Mouse (Mus musculus) left cerebral cortex, postnatal 4 days (tissue): ENCODE measurements at regions not wholly inside any gene's neighbourhood (a gene's known extent, or its start where the extent isn't known, plus 50 kb on each side); places are given as distances from the start of the nearest gene placed in this dataset.
"Not testable (repeated sequence)": the region's sequence is repeated elsewhere in the genome, so short reads cannot be mapped to it uniquely, and the experiment has no call there.

Experiments used
- DNase-seq: peaks from one replicate; pipeline ENCODE4 v3.0.0-alpha.2; 2022
- intact Hi-C: fragments of 180-260 bp; cut with DNase I; formaldehyde crosslinking; loops from one replicate; pipeline ENCODE4 v1.15.1; 2025

DNA sequence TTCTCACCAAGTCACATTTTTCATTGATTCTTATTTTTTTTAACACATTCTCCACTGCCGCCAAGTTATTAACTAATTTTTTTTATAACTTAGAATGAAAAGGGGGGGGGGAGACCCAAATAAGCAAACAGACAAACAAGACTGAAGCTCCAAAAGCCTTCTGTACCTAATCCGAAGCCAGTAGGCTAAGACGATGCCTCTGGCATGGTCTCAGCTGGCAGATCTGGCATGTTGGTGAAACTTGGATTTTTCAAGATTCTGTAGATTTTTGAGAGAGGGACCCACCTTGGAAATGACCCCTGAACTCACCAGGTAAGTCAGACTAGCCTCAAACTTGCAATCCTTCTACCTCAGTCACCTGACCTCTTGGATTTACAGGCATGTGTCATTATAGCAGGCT is 208.7 kb downstream of the Cd47 start:
- intact Hi-C loops: no loop called here
- no peak for DNase-seq

DNA sequence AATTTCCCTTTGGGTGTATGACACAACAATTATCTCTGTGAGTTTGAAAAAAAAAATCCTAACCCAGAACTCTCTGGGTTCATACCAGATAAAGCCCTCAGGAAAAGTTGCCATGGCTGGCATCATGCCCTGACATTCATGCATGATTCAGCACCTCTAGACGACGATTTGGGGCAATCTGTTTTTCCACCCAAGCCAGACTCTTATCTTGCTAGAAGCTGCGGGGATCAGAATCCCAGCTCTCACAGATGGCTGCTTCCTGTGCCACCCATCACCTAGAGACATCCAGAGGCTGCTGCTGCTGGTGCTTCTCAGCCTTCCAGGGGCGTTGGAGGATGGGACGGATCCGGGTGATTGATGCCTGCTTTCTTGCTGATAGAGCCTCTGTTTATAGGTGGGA is 209.2 kb downstream of the Cd47 start:
- intact Hi-C loops: no loop called here
- DNase-seq: peak; percentile 81

DNA sequence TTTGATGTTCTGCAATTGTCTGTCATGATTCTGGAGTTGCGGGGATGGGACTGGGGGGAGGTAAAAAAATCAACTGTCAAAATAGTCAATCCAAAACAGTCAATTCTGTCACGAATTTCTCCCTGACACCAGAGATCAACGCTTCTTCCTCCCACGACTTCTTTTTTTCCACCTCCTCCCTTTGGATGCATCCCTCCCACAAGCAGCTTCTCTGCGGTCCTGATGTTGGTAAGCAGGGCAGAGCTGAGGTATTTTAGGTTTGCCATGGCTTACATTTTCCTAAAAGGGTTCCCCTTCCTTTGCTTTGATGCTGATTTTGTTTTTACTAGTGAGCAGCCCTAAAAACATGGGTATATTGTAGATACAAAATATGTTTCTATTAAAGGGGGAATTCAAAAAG is 209.7 kb downstream of the Cd47 start:
- DNase-seq: no peak
- intact Hi-C loops: no loop called here

DNA sequence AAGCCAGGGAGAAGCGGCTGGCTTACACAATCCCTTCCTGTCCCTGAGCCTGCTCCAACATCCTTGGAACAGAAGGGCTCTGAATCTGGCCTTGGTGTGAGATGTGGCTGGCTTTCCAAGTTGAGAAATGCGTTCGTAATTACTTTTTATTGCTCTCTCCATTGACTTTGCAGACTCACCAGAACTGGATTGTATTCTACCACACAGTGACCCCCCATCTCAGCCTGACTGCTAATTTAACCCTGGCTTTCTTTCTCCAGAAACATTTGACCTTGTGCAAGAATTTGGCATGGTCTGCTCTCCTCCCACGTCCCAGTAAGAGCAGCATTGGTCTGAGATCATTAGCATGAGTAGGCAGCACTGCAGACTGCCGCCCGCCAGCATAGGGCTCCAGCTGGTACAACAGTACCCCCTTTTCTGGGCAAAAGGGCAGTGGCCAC is 210.2 kb downstream of the Cd47 start:
- intact Hi-C loops: no loop called here

DNA sequence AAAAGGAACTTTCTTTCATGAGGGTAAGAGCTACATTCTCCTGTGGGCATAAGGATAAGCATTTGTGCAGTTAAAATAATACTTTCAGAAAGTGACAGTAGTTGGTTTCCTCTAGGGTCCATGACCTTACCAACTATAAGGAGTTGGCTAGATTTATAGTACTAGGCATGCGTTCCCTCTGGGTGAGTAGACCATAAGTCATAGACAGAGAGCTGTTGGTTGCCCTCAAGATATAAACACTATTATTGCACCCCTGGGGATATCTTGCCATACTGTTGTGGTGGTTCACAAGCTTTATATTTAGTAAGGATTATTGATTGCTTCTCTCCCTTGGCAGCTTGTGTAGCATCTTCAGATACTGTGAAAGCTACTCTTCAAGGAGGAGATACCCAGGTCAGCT is 223.6 kb downstream of the Cd47 start:
- no peak for DNase-seq
- intact Hi-C loops: no loop called here

More for the DNA sequence above, 210.2 kb downstream of the Cd47 start:
- peak; percentile 64 for DNase-seq

DNA sequence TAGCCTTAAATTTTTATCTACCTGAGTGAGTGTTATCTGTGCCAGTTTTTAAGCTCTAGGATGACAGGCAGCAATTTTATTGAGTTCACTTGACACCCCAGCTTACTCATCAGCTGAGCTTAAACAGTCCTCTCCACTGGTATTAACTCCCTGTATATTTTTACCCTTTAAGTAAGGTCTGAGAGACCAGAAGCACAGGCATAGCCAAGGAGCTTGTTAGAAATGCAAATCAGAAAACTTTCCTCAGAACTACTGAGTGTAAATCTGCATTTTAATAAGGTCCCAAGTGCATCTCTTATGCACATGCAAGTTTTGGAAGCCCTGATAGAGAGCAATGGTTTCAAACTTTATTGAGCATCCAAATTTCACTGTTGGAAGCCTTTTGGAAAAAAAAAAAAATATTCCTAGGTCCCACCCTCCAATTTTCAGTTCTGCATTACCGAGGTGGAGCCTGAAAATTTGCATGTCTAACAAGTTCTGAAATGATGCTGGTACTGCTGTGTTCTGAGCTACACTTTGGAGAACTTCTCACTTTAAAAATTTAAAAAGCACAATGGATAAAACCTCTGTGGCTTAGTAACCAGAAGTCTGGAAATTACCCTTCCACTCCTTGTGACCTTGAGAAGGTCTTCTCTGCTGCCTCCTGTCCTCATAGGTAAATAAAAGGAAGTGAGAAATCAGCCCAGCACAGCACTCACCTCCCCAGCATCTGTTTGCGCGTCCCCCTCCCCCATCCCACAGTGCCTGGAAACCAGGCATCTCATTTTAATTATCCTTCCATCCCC is 226.0 kb downstream of the Cd47 start:
- intact Hi-C loops: no loop called here
- peak; percentile 18 for DNase-seq

DNA sequence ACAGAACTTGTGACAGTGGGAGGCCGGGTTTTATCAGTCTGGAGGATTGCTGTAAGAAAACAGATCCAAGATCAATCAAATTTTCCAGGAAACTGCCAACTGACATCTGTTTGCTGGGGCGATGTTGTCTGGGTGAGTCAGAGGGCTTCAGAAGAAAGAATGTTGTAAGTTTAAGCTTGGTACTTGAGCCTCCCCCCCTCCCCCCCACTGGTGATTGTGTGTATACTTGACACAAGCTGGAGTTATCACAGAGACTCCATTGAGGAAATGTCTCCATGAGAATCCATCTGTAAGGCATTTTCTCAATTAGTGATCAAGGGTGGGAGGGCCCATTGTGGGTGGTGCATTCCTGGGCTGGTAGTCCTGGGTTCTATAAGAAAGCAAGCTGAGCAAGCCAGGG is 226.9 kb downstream of the Cd47 start:
- intact Hi-C loops: no loop called here

DNA sequence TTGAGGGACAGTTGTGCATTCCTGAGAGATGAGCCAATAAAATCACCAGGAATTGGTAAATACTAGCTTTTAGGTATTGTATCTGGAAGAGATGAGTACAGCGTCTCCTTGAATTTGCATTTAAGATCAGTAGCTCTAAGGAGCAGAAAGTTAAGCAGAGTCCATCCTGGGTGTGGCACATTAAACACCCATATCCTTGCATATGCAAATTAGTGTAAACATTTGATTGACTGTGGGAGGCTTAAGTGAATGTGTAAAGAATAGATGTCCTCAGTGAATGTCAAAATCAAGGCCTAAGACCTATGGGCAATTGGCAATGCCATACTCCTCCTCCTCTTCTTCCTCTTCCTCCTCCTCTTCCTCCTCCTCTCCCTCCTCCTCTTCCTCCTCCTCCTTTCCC is 229.4 kb downstream of the Cd47 start:
- DNase-seq: no peak
- intact Hi-C loops: no loop called here

More for the DNA sequence above, 226.9 kb downstream of the Cd47 start:
- no peak for DNase-seq

DNA sequence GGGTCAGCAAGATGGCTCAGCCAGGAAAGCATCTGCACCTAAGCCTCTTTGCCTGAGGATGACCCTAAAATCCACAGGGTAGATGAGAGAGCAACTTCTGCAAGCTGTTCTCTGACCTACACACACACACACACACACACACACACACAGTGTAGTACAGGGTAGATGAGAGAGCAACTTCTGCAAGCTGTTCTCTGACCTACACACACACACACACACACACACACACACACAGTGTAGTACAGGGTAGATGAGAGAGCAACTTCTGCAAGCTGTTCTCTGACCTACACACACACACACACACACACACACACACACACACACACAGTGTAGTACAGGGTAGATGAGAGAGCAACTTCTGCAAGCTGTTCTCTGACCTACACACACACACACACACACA is 230.0 kb downstream of the Cd47 start:
- intact Hi-C loops, DNase-seq: not testable (repeated sequence)

DNA sequence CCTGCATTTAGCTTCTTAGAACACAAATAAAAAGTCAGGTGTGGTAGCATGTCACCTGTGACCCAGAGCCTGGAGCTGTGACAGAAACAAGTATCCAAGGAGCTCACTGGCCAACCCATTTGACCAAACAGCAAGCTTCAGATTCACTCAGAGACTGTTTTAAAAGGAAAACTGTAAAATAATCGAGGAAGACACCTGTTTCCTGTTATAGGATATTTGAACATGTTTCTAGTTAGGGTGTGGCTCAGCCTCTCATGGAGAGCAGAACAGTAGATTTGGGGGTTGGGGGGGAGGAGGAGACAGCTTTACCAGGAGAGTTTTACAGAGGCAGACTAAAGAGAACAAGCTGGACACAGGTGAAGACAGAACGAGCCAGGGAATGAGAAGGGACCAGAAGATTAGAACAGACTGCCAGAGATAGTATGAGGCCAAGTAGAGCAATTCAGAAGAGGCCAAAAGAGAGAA is 230.6 kb downstream of the Cd47 start:
- intact Hi-C loops: no loop called here

DNA sequence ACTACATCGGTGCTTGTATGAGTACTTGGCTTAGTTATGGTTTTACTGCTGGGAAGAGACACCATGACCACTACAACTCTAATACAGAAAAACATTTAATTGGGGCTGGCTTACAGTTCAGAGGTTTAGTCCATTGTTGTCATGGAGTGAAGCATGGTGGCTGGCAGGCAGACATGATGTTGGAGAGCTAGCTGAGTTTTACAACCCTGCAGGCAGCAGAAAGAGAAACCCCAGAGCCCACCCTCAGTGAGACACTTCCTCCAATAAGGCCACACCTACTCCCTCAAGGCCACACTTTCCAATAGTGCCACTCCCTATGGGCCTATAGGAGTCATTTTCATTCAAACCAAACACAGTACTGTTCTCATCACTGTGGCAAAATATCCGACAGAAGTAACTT is 232.5 kb downstream of the Cd47 start:
- no peak for DNase-seq
- intact Hi-C loops: no loop called here

More for the DNA sequence above, 230.6 kb downstream of the Cd47 start:
- no peak for DNase-seq

DNA sequence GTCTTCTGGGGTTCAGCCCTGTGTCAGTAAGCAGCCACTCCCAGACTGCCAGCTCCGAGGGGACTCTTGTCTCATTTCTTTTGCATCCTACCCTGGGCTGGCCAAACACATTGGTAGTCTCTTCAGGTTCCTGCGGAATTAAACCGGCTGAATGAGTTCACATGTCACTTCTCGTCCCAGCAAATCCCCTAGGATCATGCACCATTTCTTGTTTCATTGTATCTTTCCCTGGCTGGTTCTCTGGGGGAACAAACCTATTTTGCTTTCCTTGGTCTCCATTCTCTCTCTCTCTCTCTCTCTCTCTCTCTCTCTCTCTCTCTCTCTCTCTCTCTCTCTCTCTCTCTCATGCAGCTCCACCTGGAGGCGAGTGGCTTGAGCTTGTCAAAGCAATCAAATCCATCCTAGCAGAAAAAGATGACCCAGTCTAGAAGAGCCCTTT is 236.0 kb downstream of the Cd47 start:
- intact Hi-C loops: no loop called here
- peak; percentile 15 for DNase-seq

DNA sequence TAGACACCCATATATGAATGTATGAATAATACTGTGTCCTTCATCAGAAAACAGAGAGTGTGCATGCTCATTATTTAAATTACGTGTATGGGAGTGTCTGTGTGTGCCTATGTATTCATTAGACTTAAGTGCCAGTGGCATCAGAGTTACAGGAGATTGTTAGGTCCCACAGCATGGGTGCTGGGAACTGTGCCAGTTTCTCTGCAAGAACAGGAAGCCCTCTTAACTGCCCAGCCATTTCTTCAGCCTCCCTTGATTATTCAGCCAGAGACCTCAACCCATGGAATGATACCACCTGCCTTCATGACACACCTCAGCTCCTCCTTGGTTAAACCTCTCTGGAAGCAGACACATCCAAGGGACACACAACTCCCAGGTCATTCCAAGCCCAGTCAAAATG is 243.8 kb downstream of the Cd47 start:
- DNase-seq: no peak
- intact Hi-C loops: loop anchor here (5.0 kb wide), 1 partner anchor 187 kb away; no protein-coding TSS in a partner anchor

DNA sequence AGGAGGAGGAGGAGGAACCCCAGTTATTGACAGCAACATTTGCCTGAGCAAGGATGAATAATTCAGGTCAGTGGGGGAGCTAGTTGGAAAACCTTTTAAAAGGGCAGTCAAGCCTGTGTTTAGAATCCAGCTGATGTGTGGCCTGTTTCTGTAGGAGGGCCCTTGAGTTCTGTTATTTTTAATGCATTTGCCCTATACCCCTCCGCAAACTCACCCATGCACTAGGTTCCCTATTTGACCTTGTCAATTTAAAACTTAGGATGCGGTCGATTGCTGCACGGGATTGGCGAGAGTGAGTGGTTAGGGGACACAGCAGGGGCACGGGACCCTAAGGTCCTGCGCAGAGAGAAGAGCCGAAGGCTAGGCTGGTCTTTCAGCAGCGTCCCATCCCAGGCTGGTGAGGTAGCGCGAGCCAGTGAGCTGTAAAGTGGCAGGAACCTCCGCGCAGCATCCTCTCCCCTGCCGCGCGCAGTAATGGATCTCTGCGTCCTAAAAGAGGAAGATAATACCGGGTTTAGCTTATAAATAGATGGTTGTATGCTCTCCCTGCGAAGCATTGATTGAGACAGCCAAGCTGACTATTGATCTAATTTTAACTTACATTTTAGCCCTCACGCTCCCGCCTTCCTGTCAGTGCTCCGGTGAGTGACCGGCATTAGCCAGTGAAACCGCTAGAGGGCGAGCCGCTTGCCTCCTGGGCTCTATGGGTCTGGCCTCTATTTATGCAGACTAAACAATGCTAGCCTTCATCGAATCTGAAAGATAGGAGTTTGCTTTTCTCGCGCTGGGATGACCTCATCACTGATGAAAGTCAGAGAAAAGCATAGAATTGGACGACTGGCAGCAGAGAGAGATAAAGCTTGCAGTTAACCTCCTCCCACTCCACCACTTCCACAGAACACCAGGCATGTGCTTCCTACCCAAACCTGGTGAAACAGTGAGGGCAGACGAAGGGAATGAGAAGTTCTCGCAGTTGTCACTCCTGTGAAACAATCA is 245.5 kb downstream of the Cd47 start:
- DNase-seq: peak; percentile 73
- intact Hi-C loops: no loop called here

DNA sequence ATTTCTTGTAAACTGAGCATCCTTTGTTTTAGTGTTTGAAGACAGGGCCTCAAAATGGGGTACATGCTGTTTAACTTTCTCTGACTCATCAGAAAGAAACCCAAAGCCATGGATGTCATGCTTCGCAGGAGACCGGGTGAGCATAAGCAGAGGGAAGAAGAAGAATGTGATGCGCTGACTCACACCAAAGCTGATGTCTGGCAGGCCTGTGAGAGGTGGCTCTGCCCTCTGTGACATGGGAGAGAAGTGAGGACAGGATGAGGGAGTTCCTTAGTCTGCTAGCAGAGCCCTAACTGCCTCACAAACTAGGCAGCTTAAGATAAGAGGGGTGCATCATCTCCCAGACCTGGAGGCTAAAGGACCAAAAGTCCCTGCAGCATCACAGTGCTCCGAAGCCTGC is 263.2 kb downstream of the Cd47 start:
- intact Hi-C loops: no loop called here

DNA sequence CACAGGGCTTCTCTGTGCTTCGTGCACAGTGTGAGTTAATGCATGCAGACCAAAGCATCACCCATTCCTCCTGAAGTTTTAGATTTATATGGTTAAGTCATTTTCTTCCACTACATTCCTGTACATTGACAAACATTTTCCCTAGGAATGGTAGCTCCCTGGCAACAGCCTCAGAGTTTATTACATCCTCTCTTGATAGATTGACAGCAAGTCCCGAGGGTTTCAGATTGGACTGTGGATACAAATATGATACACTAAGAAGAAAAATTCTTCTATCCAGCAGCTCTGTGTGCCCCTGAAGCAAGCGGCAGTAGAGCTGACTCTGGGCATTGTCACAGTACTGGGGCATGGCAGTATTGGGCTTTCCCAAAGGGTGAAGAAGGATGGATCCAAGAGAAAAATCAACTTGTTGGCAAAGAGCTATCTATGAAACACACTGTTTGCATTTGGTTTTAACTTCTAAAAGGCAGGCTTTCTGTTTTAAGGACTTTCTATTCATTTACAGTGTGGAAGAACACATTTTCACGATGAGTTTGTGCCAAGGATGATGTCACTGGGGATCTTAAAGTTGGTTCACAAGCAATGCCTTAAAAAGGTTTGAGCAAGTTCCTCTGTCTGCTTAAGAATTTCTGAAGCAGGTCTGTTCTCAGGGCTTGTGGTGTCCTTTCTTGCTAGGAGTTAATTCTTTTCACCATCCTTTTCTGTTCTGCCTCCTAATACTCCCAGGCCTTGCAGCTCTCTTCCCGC is 265.2 kb downstream of the Cd47 start:
- DNase-seq: no peak
- intact Hi-C loops: no loop called here

More for the DNA sequence above, 263.2 kb downstream of the Cd47 start:
- no peak for DNase-seq

DNA sequence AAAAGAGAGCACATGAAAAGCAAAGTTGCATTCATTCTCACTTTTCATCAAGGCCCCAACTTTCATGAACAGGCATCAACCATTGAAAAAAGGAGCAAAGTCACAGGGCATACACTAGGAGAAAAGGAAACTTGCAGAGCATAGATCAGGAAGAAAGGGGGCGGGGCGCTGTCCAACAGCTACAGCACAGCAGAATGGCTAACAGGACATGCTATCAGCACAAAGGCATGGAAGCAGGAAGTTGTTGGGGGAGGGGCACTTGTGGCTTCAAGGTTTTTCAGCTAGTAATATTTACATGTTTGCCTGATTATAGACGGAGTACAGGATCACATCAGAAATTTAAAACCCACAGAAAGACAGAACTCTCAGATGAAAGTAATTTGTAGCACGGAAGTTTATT is 268.7 kb downstream of the Cd47 start:
- DNase-seq: no peak
- intact Hi-C loops: no loop called here

DNA sequence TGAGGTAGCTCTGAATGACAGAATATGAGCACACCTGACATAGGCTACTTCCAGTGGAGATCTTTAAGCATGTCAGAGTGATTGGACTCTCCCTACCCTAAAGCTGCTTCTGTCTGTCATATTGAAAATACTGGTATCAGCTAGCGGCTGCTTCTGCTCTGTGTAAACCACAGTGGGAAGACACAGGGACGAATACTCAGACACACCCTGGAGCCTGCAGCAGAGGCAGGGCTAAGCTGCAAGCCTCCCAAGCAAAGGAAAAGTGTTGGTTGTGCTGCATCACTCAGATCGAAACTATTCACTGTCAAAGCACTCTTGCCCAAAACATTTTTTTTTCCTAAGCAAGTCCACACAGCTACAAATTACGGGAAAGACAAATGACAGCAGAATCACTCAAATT is 270.4 kb downstream of the Cd47 start:
- intact Hi-C loops: no loop called here
- no peak for DNase-seq

DNA sequence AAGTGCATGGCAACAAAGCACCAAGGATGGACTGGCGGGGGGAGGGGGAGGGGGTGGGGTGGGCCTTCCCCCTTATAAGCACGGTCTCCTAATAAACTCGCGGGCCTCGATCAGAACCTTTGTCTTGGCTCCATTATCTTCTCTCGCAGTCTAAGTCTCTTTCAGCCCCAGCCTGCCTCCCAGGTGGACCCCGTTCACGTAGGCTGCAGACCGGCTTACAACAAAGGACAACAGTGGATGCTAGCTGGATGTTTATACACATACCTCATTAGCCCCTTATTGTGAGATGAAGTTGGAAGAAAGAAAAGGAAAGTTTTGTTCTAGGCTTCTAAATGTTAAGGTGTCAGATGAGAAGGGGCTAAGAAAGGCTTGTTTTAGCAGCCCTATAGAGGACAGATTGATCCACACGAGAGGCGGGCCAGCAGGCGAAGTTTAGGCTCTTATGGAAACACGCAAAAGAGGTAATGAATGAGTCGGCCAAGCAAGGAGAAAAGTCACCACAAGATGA is 272.6 kb downstream of the Cd47 start:
- intact Hi-C loops: no loop called here

DNA sequence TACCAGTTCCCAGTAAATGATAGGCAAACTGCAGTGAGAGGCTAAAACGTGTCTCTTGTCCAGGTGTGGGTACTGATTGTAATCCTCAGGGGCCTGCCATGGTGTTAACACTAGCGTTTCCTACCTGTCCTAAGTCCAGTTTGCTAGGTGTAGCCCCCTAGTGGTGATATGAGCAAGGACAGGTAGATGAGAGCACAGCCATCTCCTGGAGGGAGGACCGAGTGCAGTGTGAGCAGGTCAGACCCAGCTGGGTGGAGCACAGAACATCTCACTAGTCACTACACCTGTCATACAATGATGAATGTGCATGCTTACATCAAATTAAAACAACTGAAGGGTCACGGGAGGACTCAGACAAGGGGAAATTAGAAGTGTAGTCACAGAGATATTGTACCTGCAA is 273.6 kb downstream of the Cd47 start:
- intact Hi-C loops: no loop called here
- DNase-seq: no peak

More for the DNA sequence above, 272.6 kb downstream of the Cd47 start:
- DNase-seq: no peak
